Mouse (Mus musculus) MEL (cell line): ENCODE measurements at regions not wholly inside any gene's neighbourhood (a gene's known extent, or its start where the extent isn't known, plus 50 kb on each side); places are given as distances from the start of the nearest gene placed in this dataset.

ENCODE experiments used
- CTCF ChIP-seq, 3 experiments: IDR thresholded peaks in 2 of 3; conservative IDR thresholded peaks in 1 of 3; 2 replicates each; pipeline ENCODE4 v1.5.1; 2011 to 2012; ENCODE audit warnings: low read length in 3 of 3, low read depth in 2 of 3, mild to moderate bottlenecking in 2 of 3, improper control_type of control experiment in 1 of 3, inconsistent platforms in 1 of 3, mixed read lengths in 1 of 3, moderate library complexity in 1 of 3; ENCODE audit not compliant: control insufficient read depth in 1 of 3, insufficient read depth in 1 of 3, poor library complexity in 1 of 3, severe bottlenecking in 1 of 3
- E2F4 ChIP-seq: IDR thresholded peaks from 2 replicates; pipeline ENCODE4 v1.6.1; 2011; ENCODE audit warnings: low read depth, low read length, improper control_type of control experiment, borderline replicate concordance
- MAX ChIP-seq: IDR thresholded peaks from 2 replicates; pipeline ENCODE4 v1.6.1; 2011; ENCODE audit warnings: low read length, improper control_type of control experiment
- POLR2A ChIP-seq, 2 experiments: IDR thresholded peaks; 2 replicates each; pipeline ENCODE4 v1.6.1; 2011 to 2012; ENCODE audit warnings: low read length in 2 of 2, mild to moderate bottlenecking in 2 of 2, control low read depth in 1 of 2, improper control_type of control experiment in 1 of 2, low read depth in 1 of 2, moderate library complexity in 1 of 2; ENCODE audit not compliant: control insufficient read depth in 1 of 2, insufficient read depth in 1 of 2, poor library complexity in 1 of 2
- TCF12 ChIP-seq: IDR thresholded peaks from 2 replicates; pipeline ENCODE4 v1.6.1; 2014; ENCODE audit warnings: low read depth, mild to moderate bottlenecking, inconsistent platforms, low read length, improper control_type of control experiment, moderate library complexity
- USF1 ChIP-seq: IDR thresholded peaks from 2 replicates; pipeline ENCODE4 v1.6.1; 2014; ENCODE audit warnings: low read depth, mild to moderate bottlenecking, inconsistent platforms, low read length, improper control_type of control experiment, moderate library complexity

GRCm38 (mm10) chr1:152229709-152230108 lies 139.8 kb upstream of the 1700025G04Rik start:
- TF ChIP-seq CTCF (IDR thresholded peaks at IDR 0.05 in 2 of 3, conservative IDR thresholded peaks at IDR 0.05 in 1 of 3; ENCODE audit: control insufficient read depth in 1 of 3, insufficient read depth in 1 of 3, low read depth in 2 of 3, low read length in 3 of 3, poor library complexity in 1 of 3, severe bottlenecking in 1 of 3) = no peak
- no peak for TF ChIP-seq POLR2A (IDR thresholded peaks at IDR 0.05; ENCODE audit: control insufficient read depth in 1 of 2, insufficient read depth in 1 of 2, low read depth in 1 of 2, low read length in 2 of 2, poor library complexity in 1 of 2)
- no peak for TF ChIP-seq MAX
- no peak for TF ChIP-seq TCF12
- no peak for TF ChIP-seq USF1
- TF ChIP-seq E2F4 = no peak
